In genomic region chr7:63755476-63755948, GRCm38 (mm10) we compare ENCODE assay signal across 8 mouse cellular contexts.
DNase-seq lines count a peak whose midpoint lies in the region; ATAC-seq and TF ChIP-seq lines count a peak whose summit lies in the region.

No protein-coding gene starts in this region.

- intact Hi-C loops in heart, postnatal 10 days (cut with DNase I): no loop called here

- no peaks in the 10 kb centered on the region for H3K9me3 ChIP-seq in forebrain, embryonic 14.5 days (replicated peaks; ENCODE audit: control insufficient read depth, low read length)
- no peaks in the 10 kb centered on the region for H3K9me3 ChIP-seq in liver, embryonic 14.5 days (ENCODE audit: control insufficient read depth, low read length)

- H3K27ac ChIP-seq in forebrain, embryonic 14.5 days (ENCODE audit: low read depth, low read length): peak overlapping the region; percentile 36; the same call in 1 of the 2 replicates
- H3K27ac ChIP-seq in liver, embryonic 14.5 days: no peak overlapping the region

- H3K9ac ChIP-seq in forebrain, embryonic 14.5 days (ENCODE audit: low read length): peak overlapping the region; percentile 63
- no peak overlapping the region for H3K9ac ChIP-seq in liver, embryonic 14.5 days (replicated peaks)

- peaks cover 12% of the 10 kb centered on the region for H3K4me1 ChIP-seq in forebrain, embryonic 14.5 days (ENCODE audit: control insufficient read depth, insufficient read depth, low read length)
- H3K4me1 ChIP-seq in liver, embryonic 14.5 days (replicated peaks; ENCODE audit: control insufficient read depth in 2 of 2, insufficient read depth in 2 of 2, low read length in 1 of 2): no peaks in the 10 kb centered on the region

- no peak for TF ChIP-seq EP300 in liver, embryonic 14.5 days (IDR thresholded peaks at IDR 0.05; ENCODE audit: low read depth)

- WGBS in forebrain, embryonic 14.5 days: 1% methylated on average over 13 of the region's 13 CpGs
- WGBS in liver, embryonic 14.5 days (ENCODE audit: insufficient replicate concordance): 3% methylated on average over 13 of the region's 13 CpGs

- peak; percentile 84 to 87 for DNase-seq in B cell, adult 2 months
- peak; percentile 92 for DNase-seq in brain, embryonic 14.5 days (ENCODE audit: low read depth)
- peak; percentile 89 for DNase-seq in forebrain, embryonic 14.5 days (ENCODE audit: low spot score)
- DNase-seq in heart, postnatal 10 days: peak; percentile 87 to 94
- DNase-seq in kidney, postnatal 4 days: peak; percentile 89 to 92
- peak; percentile 10 to 15 (median 14) for DNase-seq in liver, embryonic 14.5 days (ENCODE audit: low read depth in 3 of 3, low spot score in 3 of 3)
- peak; percentile 72 to 82 for DNase-seq in natural killer cell, adult 2 months (ENCODE audit: low spot score in 2 of 2)
- peak; percentile 71 for DNase-seq in splenic B cell, adult 2 months (ENCODE audit: low read depth, low spot score)

- peak overlapping the region; percentile 90 for H3K4me2 ChIP-seq in forebrain, embryonic 14.5 days (ENCODE audit: low read length)
- peak overlapping the region; percentile 52 for H3K4me2 ChIP-seq in liver, embryonic 14.5 days (ENCODE audit: low read depth)

- peak overlapping the region; percentile 40 for H3K4me3 ChIP-seq in forebrain, embryonic 14.5 days (ENCODE audit: low read depth, low read length)
- peak overlapping the region in 1 of 2 experiments; percentile 6; a peak in 1 of 4 replicates for H3K4me3 ChIP-seq in liver, embryonic 14.5 days (ENCODE audit: insufficient read depth in 1 of 2, low read depth in 2 of 2, low read length in 2 of 2)

- no peak for TF ChIP-seq POLR2A in brain, embryonic 14.5 days (IDR thresholded peaks at IDR 0.05; ENCODE audit: borderline replicate concordance, extremely low read depth, insufficient read depth, insufficient read length, poor library complexity, severe bottlenecking)

- H3K36me3 ChIP-seq in forebrain, embryonic 14.5 days (ENCODE audit: control insufficient read depth, insufficient read depth, low read length): no peaks in the 10 kb centered on the region
- H3K36me3 ChIP-seq in liver, embryonic 14.5 days (replicated peaks; ENCODE audit: control insufficient read depth, insufficient read depth, low read depth): no peaks in the 10 kb centered on the region
- no peaks in the 10 kb centered on the region for H3K36me3 ChIP-seq in splenic B cell, adult 2 months (ENCODE audit: control insufficient read depth, insufficient read depth, low read length, poor library complexity, severe bottlenecking)

- peak; percentile 82 for TF ChIP-seq CTCF in brain, embryonic 14.5 days (IDR thresholded peaks at IDR 0.05; ENCODE audit: borderline replicate concordance, extremely low read depth, insufficient read depth, insufficient read length)
- peak; percentile 58 for TF ChIP-seq CTCF in liver, embryonic 14.5 days (IDR thresholded peaks at IDR 0.05; ENCODE audit: low read depth)

- ATAC-seq in forebrain, embryonic 14.5 days: peak; percentile 30
- ATAC-seq in liver, embryonic 14.5 days (ENCODE audit: insufficient read depth): no peak

- H3K27me3 ChIP-seq in forebrain, embryonic 14.5 days (replicated peaks; ENCODE audit: control insufficient read depth, insufficient read depth, low read length): peaks cover 60% of the 10 kb centered on the region
- peaks cover 66% of the 10 kb centered on the region for H3K27me3 ChIP-seq in liver, embryonic 14.5 days (ENCODE audit: control insufficient read depth, insufficient read depth, low read length)
- peaks cover 2% of the 10 kb centered on the region for H3K27me3 ChIP-seq in splenic B cell, adult 2 months (ENCODE audit: control insufficient read depth, insufficient read depth, low read length, poor library complexity, severe bottlenecking)

Comparison
In these comparisons a context has a peak if more than half of its experiments do, and no peak if none do; other contexts are left out.
1. DNase-seq: peak in every context shown above with its lines; median percentile 92 in brain, embryonic 14.5 days; 90 in heart, postnatal 10 days; 90 in kidney, postnatal 4 days; 89 in forebrain, embryonic 14.5 days; 86 in B cell, adult 2 months; 77 in natural killer cell, adult 2 months; 71 in splenic B cell, adult 2 months; 14 in liver, embryonic 14.5 days.